Mouse (Mus musculus) CD4-positive helper T cell, adult 2 months (primary cell): Measurements from ENCODE around the gene Fgf18.

Source experiments
- DNase-seq: peaks from one replicate; pipeline ENCODE4 v3.0.0-alpha.2; 2012; ENCODE audit warnings: low read depth, missing footprints, low spot score

Fgf18 gene

DNA sequence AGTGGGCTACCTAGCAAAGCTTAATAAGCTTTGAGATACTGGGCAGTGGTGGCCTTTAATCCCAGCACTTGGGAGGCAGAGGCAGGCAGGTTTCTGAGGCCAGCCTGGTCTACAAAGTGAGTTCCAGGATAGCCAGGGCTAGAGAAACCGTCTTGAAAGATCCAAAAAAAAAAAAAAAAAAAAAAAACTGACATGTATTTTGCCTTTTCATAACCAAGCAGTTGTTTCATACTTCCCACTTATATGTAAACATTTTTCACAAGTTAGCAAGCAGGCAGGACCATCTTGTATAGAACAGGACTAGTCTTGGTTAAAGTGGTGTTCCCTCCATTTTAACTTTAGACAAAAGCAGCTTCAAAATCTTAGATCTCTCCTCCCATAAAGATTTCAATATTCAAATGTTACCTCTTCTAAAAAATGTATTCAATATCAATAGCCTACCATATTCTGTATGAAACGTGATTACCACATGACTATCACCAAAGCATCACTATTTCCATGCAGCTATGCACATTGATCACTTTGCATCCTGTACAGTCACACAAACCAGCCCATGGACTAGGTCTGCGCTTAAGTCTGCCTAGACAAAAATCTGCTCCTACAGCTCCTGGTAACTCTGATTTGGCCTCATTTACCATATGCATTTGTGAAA is 4.1 kb upstream of the Fgf18 start:
- DNase-seq = no peak

DNA sequence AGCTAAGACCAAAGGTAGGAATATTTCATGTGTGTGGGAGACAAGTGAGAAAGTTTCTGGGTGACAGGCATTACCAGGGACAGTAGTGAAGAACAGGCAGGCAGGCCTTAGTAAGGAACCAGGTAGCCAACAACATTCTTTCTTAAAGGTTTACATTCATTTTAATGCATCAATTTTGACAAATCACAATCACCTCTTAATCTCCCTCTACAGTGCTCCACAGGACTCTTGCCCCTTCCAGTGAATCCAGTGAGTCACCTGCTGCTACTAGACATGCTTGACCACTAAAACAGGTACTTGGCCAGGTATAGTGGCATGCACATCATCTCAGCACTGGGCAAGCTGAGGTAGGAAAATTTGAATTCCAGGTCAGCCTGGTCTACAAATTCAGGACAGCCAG is 3.2 kb upstream of the Fgf18 start:
- DNase-seq = no peak

DNA sequence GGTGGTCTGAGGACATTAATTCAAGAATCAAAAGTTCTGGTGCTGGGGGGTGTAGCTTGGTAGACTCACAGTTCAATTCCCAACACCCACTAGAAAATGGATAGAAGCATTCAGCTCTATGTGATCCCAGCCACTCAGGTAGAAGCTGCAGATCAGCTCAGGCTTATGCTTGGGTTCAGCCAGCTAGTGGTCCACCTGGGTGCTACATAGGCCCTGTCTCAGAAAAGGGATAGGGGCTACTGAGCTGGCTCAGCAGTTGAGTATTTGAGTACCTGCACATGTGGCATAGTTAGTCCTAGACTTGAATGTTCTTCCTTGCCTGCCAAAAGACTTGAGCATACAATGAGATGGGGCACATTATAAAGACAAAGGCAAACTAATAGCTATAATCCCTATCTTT is 2.3 kb upstream of the Fgf18 start:
- DNase-seq = no peak

DNA sequence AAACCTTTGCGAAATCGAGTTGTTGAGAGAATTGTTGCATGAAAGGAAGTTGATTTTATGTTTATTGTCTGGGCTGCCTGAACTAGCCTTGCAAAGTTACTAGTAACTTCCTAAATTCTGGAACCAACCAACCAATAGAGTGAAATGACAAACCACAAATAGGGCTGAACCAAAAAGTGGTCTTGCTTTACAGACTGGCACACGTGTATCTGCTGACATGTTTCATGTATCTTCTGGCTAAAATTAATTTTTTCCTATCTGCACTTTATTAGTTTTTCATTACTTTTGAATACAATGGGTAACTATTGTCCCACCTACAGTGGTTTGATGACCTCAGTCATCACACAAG is 1.9 kb upstream of the Fgf18 start:
- DNase-seq = no peak

DNA sequence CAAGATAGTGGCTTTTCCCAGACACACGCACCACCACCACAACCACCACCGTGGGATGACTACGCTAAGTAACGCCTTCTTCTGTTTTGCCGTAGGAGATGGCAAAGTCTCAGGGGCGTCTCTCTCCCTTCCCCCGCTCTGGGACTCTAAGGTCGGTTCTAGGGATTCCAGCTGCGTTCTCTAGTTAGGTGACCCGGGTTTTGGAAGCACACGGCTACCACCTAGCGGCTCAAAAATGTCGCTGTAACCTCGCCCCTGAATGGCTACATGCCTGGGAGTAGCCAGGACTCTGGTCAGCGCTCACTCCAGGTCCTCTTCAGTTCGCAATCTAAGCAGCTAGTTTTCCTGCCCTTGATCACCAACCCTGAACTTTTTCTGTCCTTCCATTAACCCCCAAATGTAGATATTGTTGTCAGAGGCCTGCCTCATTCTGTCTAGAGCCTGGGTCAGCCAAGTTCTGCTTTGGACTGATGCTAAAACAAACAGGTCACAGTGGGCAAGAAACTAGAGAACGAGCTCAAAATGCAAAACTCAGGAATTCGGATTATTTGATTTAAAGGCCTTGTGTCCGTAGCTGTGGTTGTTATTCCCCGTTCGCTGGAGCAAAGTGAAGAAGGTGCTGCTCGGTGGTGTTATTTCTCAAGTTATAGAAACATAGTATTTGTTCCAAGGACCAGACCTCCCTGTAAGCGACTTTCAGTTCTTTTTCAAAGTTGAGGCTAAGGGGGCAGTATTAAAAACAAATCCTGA is 1.3 kb upstream of the Fgf18 start:
- peak; percentile 75 for DNase-seq

DNA sequence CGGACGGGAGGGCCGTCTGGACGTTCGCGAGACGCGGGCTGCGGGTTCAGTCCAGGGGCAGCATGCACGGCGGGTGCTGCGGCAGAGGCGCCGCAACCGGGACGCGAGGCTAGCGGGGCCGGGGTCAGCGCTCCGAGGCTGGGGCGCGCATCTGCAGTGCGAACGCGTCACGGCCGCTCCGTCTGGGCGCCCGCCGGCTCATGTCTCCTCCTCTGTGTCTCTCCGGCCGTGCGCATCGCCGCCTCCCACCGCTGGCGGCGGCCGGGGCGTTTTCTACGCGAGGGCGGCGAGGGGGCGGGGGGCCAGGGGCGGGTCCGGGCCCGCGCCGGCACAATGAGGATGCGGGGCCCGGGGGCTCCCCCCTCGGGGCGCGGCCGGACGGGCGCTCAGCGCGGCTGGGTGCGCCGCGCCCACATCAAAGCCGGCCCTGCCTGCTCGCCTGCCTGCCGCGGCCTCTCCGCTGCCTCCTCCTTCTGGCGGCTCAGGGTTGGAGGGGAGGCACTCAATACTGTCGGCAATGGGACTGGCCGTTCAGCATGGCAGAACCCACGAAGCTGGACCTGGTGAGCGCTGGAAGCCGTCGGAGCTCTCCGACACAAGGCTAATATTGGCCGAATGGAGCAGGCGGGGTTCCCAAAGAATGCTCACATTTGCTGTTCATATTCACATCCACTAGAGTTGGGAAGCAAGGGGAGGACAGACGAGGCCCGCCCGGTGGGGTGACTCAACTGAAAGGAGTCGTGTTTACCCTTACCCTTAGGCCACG is 555 bp upstream of the Fgf18 start:
- peak; percentile 73 for DNase-seq

DNA sequence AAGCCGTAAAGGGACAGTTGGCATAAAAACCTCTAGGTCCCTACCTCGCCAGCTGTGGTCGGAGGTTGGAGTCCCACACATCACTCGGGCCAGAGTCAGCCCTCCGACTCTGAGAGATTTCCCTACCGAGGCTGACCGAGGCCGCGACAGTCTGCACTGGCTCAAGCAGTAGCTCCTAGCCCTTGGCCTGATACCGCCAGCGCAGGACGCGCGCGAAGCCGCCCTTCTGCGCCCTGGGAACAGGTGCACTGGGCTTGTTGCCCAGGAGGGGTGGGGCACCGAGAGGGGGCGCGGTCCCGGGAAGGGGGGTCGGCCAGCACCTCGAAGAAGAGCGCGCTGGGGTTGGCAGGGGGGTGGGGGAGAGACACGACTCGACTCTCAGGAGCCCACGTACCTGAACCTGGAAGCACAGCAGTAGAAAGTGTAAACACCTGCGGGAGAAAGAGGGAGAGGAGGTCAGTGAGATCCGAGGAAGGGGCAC is 509 bp downstream of the Fgf18 start:
- peak; percentile 28 for DNase-seq

DNA sequence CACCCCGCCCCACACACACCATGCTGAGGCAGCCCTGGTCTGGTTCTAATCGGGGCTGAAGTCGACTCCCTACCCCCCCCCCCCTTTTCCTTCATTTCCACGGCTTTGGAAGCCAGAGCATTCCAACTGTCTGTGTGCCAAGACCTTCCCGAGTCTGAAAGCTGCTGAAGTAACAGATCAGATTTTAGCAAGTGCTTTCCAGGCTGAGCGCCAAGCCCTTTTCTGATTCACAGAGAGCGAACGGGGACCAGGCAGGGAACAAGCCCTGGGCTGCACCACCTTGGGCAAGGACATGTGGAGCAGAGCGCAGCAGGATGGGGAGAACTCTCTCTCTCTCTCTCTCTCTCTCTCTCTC is 1.1 kb downstream of the Fgf18 start:
- DNase-seq = no peak

DNA sequence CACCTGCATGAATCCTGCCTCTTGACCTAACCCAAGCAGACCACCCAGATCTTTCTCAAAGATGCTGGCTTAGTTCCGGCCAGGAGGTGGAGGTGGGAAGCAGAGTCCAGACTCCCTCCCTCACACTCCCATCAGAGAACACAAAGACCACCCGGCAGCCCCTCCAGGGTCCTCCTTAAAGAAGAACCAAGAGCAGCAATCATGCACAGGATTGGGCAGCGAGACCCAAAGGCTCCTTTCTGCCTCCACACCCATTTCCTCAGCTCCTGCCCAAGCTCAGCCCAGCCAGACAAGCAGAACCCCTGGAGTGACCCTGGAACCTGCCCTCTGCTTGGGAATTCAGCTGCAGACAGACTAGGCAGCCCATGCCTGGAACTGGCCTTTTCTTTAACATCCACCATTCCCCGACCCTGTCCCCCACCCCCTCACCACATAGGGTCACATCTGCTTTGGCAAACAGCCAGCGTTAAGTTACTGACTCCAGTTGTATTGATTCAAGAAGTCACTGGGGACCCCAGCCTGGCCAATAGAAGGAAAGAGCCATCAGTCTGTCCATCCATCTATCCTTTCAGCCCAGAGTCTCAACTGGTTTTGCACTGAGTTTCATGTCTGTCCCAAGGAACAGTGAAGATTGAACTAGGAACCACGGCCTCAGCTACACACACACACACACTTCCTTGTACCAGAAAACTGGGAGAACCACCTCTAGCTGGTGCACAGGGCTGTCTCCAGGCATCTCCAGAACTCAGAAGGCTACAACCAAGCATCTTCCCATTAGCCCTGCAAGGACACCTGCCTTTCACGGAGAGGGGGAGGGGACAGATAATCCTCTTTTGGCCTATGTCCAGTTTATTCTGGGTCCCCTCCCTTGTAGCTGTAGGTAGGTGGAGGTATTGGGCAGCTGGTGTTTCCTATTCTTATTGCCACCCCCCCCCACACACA is 1.7 kb downstream of the Fgf18 start:
- DNase-seq = no peak

DNA sequence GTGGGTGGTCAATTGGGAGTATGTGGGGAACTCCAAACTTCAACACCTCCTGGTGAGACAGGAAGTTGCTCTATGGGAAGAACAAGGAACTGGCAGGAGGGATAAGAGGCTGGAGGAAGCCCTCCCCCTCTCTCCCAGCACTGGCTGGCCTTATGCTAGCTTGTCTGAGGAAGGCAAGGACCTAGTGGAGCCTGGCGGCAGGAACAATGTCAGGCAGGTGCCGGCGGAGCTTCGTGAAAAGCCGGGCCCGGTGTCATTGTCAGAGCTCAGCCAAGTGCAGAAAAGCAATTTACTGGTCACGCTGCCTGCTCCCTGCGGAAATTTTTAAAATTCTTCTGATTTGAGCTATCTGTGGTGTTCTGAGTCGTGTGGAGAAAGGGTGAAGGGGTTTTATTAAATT is 3.3 kb downstream of the Fgf18 start:
- DNase-seq = no peak

DNA sequence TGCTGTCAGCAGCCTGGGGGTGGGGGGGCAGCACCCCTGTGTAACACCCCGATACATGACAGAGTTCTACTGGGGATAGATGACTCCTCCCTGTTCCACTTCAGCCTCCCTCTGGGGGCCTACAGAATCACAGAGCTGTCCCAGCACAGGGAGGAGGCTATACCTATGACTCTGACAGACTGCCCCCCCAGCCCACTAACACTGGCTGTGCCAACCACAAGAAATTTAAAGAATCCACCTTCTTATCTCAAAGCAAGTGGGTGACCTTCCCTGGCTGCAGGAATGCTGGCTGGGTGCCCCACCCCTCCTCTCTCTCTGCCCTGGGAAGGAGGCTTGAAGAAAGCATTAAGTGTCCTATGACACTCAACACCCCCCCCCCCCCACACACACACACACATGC is 4.4 kb downstream of the Fgf18 start:
- DNase-seq = no peak

DNA sequence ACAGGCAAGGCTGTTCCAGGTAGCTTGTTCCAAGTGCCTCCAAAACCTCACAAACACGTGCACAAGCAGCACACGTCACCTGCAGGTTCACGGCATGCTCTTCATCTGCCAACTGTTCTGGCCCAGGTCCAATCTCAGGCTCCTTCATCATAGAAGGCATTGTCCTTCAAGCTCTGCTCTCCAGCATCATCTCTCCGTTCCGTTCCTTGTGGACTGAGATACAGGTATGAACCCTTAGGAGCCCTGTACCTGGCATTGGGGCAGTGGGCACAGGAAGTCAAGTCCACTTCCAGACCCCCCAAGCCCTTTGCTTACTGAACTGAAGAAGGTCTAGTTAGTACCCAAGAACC is 7.1 kb downstream of the Fgf18 start:
- no peak for DNase-seq

DNA sequence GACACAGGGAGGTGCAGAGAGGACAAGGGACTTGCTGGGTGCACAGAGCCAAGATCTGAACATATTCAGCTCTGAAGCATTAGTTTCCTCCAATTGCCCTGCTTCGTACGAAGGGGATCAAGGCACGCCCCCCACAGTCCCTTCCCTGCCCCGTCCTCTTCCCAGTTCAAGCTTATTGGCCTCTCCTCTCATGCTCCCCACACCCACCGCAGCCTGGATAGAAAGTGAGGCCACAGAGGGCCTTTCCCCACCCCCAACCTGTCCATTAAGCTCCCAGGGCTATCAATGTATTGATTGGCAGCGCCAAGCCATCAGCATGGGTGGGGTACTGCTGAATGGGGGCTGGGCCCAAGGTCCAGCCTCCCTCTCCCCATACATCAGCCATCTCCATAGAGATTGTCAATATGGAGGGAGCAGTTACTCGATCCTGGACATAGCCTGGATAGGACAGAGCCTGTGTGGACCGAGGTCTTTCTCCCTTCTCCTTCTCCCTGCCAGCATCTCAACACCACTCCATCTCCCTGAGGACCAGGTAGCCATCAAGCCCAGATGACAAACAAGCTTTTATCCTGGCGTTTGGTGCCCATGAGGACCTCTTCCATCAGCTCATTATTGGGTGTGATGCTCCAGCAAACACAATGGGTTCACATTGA is 7.6 kb downstream of the Fgf18 start:
- DNase-seq = no peak

DNA sequence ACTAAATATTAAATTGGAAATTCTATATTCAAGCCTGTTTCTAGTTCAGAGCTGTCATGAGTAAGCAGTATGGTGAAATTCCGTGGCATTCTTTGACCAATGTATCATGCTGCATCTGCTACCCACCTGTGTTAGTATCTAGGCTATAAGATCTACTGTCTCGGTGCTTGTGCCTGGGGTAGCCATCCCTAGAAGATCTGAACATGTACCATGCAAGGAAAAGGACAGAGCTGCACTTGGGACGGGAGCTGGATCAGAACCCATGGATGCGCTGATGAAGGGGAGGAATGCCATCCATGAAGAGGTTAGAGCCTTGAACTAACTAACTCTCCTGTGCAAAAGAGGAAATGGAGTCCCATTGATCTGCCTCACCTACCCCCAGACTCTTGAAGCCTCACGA is 8.5 kb downstream of the Fgf18 start:
- no peak for DNase-seq

DNA sequence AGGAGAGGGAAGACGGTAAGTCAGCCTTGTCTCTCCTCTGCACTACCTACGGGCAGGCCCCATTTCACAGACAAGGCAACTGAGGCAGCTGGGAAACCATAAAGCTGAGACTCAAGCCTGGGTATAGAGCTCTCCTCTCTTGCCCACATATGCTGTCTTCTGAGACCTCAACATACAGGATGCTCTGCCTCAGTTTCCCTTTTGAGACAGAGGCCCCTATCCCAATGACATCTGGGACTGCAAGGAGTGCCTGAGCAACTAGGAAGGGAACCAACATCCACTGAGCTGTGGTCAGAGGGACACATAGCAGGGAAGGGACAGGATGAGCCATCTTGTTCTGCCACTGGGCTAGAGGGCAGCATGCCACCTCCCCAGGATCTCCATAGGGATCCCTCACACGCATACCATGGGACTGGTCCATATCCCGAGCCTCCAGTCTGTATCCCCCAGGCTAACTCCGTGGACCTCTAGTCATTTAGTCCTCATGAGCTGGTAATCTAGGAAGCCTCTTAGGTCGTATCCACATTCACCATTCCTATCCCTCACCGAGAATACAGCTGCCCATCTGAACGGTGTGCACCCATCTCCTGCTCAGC is 12.7 kb downstream of the Fgf18 start:
- DNase-seq = no peak

DNA sequence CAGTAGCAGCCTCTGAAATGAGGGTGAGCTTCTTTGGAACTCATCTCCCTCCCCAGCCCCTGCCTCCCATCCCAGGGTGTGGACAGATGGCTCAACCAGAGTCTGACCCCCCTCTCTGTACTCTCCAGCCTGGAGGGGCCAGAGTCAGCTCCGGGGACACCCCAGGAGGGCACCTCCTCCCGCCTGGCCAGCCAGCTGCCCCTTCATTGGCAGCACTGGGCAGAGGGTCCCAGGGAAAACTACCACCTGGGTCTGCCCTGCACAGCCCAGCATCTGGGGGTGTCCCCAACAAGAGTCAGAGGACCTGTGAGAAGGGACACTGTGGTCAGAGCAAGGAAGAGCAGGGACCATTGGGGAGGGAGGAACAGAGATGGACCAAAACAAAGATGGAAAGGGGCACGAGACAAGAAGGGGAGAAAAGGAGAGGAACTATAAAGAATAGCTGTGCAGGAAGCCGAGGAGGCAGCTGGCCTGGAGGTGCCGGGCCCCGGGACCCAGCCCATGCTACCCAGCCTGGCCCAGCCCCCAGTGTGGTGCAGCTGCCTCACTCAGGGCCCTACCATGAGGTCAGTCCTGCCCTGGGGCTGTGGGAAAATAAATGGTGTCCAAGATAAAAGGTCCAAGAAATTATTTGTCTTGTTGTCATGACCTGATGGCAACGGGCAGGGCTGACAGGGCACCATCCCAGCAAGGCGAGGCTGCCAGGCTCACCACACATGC is 14.4 kb downstream of the Fgf18 start:
- DNase-seq = no peak

DNA sequence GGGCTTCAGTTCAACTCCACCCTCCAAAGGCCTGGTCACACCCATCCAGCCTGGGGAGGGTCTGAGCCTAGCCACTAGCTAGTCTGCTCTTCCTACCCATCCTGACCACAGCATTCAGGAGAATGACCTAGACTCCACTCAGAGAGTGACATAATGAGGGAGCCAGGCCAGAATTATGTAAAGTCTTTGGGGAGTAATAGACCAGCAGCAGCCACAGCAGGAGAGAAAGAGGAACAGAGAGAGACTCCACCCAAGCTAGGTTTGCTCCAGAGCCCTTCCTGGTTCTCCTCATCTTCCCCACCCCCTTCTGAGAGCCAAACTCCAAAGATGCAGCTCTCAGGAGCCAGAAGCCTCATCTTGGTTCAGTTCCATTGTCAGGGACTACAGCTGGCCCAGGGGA is 20.1 kb downstream of the Fgf18 start:
- DNase-seq = no peak

DNA sequence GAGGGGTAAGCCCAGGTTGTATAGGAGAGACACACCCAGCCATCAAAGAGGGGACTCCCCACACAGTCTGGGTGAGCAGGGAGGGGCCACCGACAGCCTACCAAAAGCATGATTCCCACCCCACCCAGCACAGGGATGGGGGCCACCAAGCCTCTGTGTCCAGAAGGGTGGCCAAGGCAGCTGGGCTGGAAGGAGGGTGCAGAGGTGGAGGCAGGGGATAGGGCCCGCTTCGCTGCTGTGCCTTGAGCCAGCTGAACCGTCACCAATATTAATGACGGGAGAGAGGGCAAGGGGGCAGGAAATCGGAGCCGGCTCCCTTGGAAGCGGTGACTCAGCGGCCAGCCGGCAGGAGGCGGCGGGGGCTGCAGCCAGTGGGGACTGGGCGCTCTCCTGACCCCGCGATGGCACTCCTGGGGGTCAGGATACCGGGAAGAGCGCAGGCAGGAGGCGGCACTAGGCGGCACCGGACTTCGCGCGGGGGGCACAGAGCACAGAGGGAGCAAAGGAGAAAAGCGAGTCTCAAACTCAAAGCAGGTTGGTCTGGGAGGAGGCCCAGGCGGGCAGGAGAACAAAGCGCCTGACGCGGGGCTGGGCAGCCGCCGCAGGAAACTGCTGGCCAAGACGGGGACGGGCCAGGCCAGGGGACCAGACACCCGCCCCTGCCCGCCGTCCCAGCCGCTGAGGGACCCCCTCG is 24.5 kb downstream of the Fgf18 start:
- DNase-seq = no peak

DNA sequence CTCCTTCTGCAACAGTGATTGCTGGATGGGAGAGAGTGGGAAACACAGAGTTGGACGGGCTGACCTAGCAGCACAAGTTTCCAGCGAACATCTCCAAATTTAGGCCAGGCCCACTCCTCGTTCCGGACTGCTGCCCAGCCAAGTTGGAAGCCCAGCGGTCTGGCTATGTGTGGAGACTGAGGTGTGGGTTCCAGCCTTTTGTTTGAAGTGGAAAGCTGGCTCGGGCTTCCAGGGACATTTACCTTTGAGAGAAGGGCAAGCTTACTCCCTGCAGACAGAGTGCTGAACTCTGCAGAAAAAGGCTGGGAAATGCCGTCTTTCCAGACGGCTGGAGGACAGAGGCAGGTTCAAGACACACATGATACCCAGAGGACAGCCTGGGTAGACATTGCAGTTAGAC is 27.6 kb downstream of the Fgf18 start:
- DNase-seq = no peak

DNA sequence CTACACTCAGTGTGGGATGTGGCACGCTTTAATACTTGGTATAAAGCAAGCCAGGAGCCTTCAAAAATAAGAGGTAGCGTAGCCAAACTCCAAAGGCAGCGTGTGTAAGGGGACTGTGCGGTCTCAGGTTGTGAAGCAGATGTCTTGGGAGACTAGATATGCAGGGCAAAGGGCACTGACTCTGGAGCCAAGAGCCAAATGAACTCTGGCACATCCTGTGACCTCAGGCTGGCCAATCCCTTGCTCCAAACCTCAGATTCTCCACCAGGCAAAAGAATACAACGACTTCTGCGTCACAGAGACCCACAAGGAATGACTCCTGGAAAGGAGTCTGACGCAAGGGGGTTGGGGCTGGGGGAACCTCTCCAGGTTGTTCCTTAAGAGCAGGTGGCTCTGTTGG is 28.1 kb downstream of the Fgf18 start:
- DNase-seq = no peak
